ENCODE assay signal across 25 mouse cellular contexts in the genomic region with DNA sequence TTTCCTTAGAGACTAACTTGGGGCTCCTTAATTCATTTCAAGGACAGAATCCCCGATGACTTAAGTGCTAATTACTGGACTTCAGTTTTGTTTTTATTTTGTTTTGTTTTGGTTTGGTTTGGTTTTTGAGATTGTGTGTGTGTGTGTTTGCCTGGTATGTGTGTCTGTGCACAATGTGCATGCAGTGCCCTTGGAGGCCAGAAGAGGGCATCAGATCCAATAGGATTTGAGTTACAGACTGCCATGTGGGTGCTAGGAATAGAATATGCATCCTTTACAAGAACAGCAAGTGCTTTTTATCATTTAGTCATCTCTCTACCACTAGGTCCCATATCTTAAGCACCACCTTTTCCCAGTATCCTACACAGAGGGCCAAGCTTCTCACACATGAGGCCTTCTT. TPM values are rescaled to one million over a fixed set of nuclear protein-coding genes. Genes with fewer than 3 reads are reported as not detected.
DNase-seq lines count a peak whose midpoint lies in the region; ATAC-seq and TF ChIP-seq lines count a peak whose summit lies in the region.
"Had no signal": no experiment of that assay in that cellular context is flagged by ENCODE, and none has a peak within 500 bp of the region (broad histone marks: within the 10 kb centered on the region; RNA-seq: fewer than 3 reads in every experiment).

No protein-coding gene starts in this region.

- no peaks in the 10 kb centered on the region for H3K27me3 ChIP-seq in kidney, postnatal 0 days (ENCODE audit: insufficient read depth, low read length)
- H3K27me3 ChIP-seq in lung, embryonic 14.5 days (ENCODE audit: insufficient read depth, low read length), result no peaks in the 10 kb centered on the region
- no peaks in the 10 kb centered on the region for H3K27me3 ChIP-seq in MEL (ENCODE audit: control insufficient read depth in 1 of 2, insufficient read depth in 2 of 2, low read length in 2 of 2)
- H3K27me3 ChIP-seq: embryonic facial prominence, embryonic 15.5 days; heart, embryonic 13.5 days; hindbrain, embryonic 13.5 days; liver, embryonic 15.5 days; midbrain, embryonic 12.5 days; stomach, embryonic 15.5 days had no signal

- no peaks in the 10 kb centered on the region for H3K36me3 ChIP-seq in kidney, postnatal 0 days (ENCODE audit: insufficient read depth, low read length)
- no peaks in the 10 kb centered on the region for H3K36me3 ChIP-seq in lung, embryonic 14.5 days (ENCODE audit: insufficient read depth)
- H3K36me3 ChIP-seq in MEL (ENCODE audit: control insufficient read depth in 1 of 2, insufficient read depth in 2 of 2, low read length in 2 of 2), result no peaks in the 10 kb centered on the region
- H3K36me3 ChIP-seq: embryonic facial prominence, embryonic 15.5 days; heart, embryonic 13.5 days; hindbrain, embryonic 13.5 days; liver, embryonic 15.5 days; midbrain, embryonic 12.5 days; stomach, embryonic 15.5 days had no signal

- TF ChIP-seq EP300 in MEL (IDR thresholded peaks at IDR 0.05; ENCODE audit: low read depth in 1 of 2, low read length in 2 of 2), result no peak

- TF ChIP-seq POLR2A in MEL (IDR thresholded peaks at IDR 0.05; ENCODE audit: control insufficient read depth in 1 of 2, insufficient read depth in 1 of 2, low read depth in 1 of 2, low read length in 2 of 2, poor library complexity in 1 of 2), result no peak

- H3K9me3 ChIP-seq in kidney, postnatal 0 days (replicated peaks; ENCODE audit: low read length), result no peaks in the 10 kb centered on the region
- no peaks in the 10 kb centered on the region; the same call in 1 of the 2 replicates for H3K9me3 ChIP-seq in lung, embryonic 14.5 days (ENCODE audit: low read depth, low read length)
- H3K9me3 ChIP-seq in MEL (replicated peaks; ENCODE audit: insufficient read depth, low read length), result no peaks in the 10 kb centered on the region
- H3K9me3 ChIP-seq: embryonic facial prominence, embryonic 15.5 days; hindbrain, embryonic 13.5 days; midbrain, embryonic 12.5 days; stomach, embryonic 15.5 days had no signal

- no peak overlapping the region for H3K27ac ChIP-seq in kidney, postnatal 0 days
- no peak overlapping the region for H3K27ac ChIP-seq in lung, embryonic 14.5 days (ENCODE audit: low read depth)
- H3K27ac ChIP-seq in MEL (ENCODE audit: control insufficient read depth, low read depth, low read length), result no peak overlapping the region
- H3K27ac ChIP-seq: embryonic facial prominence, embryonic 15.5 days; heart, embryonic 13.5 days; hindbrain, embryonic 13.5 days; liver, embryonic 15.5 days; midbrain, embryonic 12.5 days; stomach, embryonic 15.5 days had no signal

- DNase-seq in kidney, postnatal 0 days (ENCODE audit: low spot score), result no peak
- no peak for DNase-seq in kidney, adult 18-20 months
- no peak for DNase-seq in lung, embryonic 14.5 days
- DNase-seq in lung, postnatal 36 days, result no peak
- DNase-seq in MEL (ENCODE audit: low read depth, low spot score), result no peak
- DNase-seq in thymus, postnatal 0 days (ENCODE audit: low spot score), result no peak
- DNase-seq: adrenal gland, postnatal 14 days; cerebellum, adult 2 months; gastrocnemius, postnatal 10 days; heart, adult 18-20 months; heart, postnatal 14 days; kidney, postnatal 4 days; layer of hippocampus, adult 9-11 months; lung, postnatal 14 days; thymus, adult 18-20 months; thymus, postnatal 4 days had no signal

- 0 out of 2 replicates have a peak, but pooled peaks have one; percentile 12 for TF ChIP-seq CTCF in kidney, postnatal 0 days (IDR thresholded peaks at IDR 0.05; ENCODE audit: low read depth)
- TF ChIP-seq CTCF in lung, embryonic 14.5 days (IDR thresholded peaks at IDR 0.05; ENCODE audit: low read depth), result peak; percentile 21; the same call in 1 of the 2 replicates
- peak; percentile 32 to 42 (median 35) for TF ChIP-seq CTCF in MEL (IDR thresholded peaks at IDR 0.05 in 2 of 3, conservative IDR thresholded peaks at IDR 0.05 in 1 of 3; ENCODE audit: control insufficient read depth in 1 of 3, insufficient read depth in 1 of 3, low read depth in 2 of 3, low read length in 3 of 3, poor library complexity in 1 of 3, severe bottlenecking in 1 of 3)

- H3K4me3 ChIP-seq in kidney, postnatal 0 days (replicated peaks; ENCODE audit: low read depth, low read length), result no peak overlapping the region
- H3K4me3 ChIP-seq in lung, embryonic 14.5 days (ENCODE audit: low read depth, low read length), result no peak overlapping the region
- H3K4me3 ChIP-seq in MEL (ENCODE audit: control insufficient read depth in 1 of 2, insufficient read depth in 1 of 2, low read depth in 2 of 2, low read length in 2 of 2), result no peak overlapping the region
- H3K4me3 ChIP-seq: embryonic facial prominence, embryonic 15.5 days; heart, embryonic 13.5 days; hindbrain, embryonic 13.5 days; liver, embryonic 15.5 days; midbrain, embryonic 12.5 days; stomach, embryonic 15.5 days had no signal

- no peak for ATAC-seq in kidney, postnatal 0 days (replicated peaks; ENCODE audit: low FRiP score, low read depth)
- ATAC-seq in lung, embryonic 14.5 days (ENCODE audit: insufficient read depth), result no peak
- ATAC-seq in frontal cortex, adult (ENCODE audit: low TSS enrichment), result no peak
- ATAC-seq: forebrain, embryonic 14.5 days; inflammation-experienced regulatory T-cells, adult 6 months had no signal

- H3K4me1 ChIP-seq in kidney, postnatal 0 days (replicated peaks; ENCODE audit: insufficient read depth, low read length), result 0 out of 2 replicates have a peak, but pooled peaks cover 3% of the 10 kb centered on the region
- no peaks in the 10 kb centered on the region for H3K4me1 ChIP-seq in lung, embryonic 14.5 days (ENCODE audit: insufficient read depth)
- 0 out of 4 replicates have a peak, but pooled peaks cover 0 to 6% of the 10 kb centered on the region in 2 experiments for H3K4me1 ChIP-seq in MEL (ENCODE audit: control insufficient read depth in 1 of 2, insufficient read depth in 2 of 2, low read length in 2 of 2)
- H3K4me1 ChIP-seq: embryonic facial prominence, embryonic 15.5 days; hindbrain, embryonic 13.5 days; midbrain, embryonic 12.5 days had no signal

- H3K4me2 ChIP-seq in kidney, postnatal 0 days (ENCODE audit: low read length), result no peak overlapping the region
- no peak overlapping the region for H3K4me2 ChIP-seq in lung, embryonic 14.5 days
- H3K4me2 ChIP-seq: embryonic facial prominence, embryonic 15.5 days; heart, embryonic 13.5 days; hindbrain, embryonic 13.5 days; liver, embryonic 15.5 days; midbrain, embryonic 12.5 days; stomach, embryonic 15.5 days had no signal

- no peaks in the 10 kb centered on the region for H3K79me2 ChIP-seq in MEL (ENCODE audit: control insufficient read depth, insufficient read depth, low read length, poor library complexity)

- TF ChIP-seq RAD21 in MEL (IDR thresholded peaks at IDR 0.05; ENCODE audit: low read depth, low read length), result no peak

- no peak overlapping the region for H3K9ac ChIP-seq in kidney, postnatal 0 days (ENCODE audit: low read depth, low read length)
- H3K9ac ChIP-seq in lung, embryonic 14.5 days, result no peak overlapping the region
- no peak overlapping the region for H3K9ac ChIP-seq in MEL (ENCODE audit: control insufficient read depth, low read depth, low read length, poor library complexity, severe bottlenecking)
- H3K9ac ChIP-seq: embryonic facial prominence, embryonic 15.5 days; heart, embryonic 13.5 days; hindbrain, embryonic 13.5 days; liver, embryonic 15.5 days; midbrain, embryonic 12.5 days; stomach, embryonic 15.5 days had no signal

- 95% methylated on average over 1 of the region's 1 CpGs for WGBS in kidney, postnatal 0 days
- 90% methylated on average over 1 of the region's 1 CpGs for WGBS in lung, embryonic 14.5 days

TF ChIP-seq in MEL, 35 proteins besides CTCF, POLR2A, EP300 and RAD21 (continues in another document):
- TF ChIP-seq POLR2AphosphoS5 (IDR thresholded peaks at IDR 0.05; ENCODE audit: borderline replicate concordance, low read depth, low read length) (no peak), ETS1 (IDR thresholded peaks at IDR 0.05; ENCODE audit: low read depth, low read length) (no peak), MAX (IDR thresholded peaks at IDR 0.05; ENCODE audit: low read length) (no peak), ZKSCAN1 (IDR thresholded peaks at IDR 0.05; ENCODE audit: low read depth, low read length) (no peak), ZNF384 (IDR thresholded peaks at IDR 0.05; ENCODE audit: low read depth, low read length) (no peak), CHD1 (IDR thresholded peaks at IDR 0.05; ENCODE audit: low read depth, low read length) (no peak), E2F4 (IDR thresholded peaks at IDR 0.05; ENCODE audit: borderline replicate concordance, low read depth, low read length) (no peak), ZMIZ1 (IDR thresholded peaks at IDR 0.05; ENCODE audit: low read depth, low read length) (no peak), RCOR1 (IDR thresholded peaks at IDR 0.05; ENCODE audit: low read depth, low read length) (no peak), SMC3 (IDR thresholded peaks at IDR 0.05; ENCODE audit: low read depth, low read length) (no peak), MYC (IDR thresholded peaks at IDR 0.05; ENCODE audit: low read depth, low read length) (no peak), BHLHE40 (IDR thresholded peaks at IDR 0.05; ENCODE audit: borderline replicate concordance, low read depth, low read length) (no peak), CHD2 (IDR thresholded peaks at IDR 0.05; ENCODE audit: low read length) (no peak), ZC3H11A (IDR thresholded peaks at IDR 0.05; ENCODE audit: low read depth, low read length) (no peak), TAL1 (IDR thresholded peaks at IDR 0.05; ENCODE audit: low read length) (no peak), POLR2AphosphoS2 (IDR thresholded peaks at IDR 0.05; ENCODE audit: low read length) (no peak), KAT2A (conservative IDR thresholded peaks at IDR 0.05; ENCODE audit: low read depth, low read length) (no peak)

RNA-seq across cellular contexts. Expression of a gene that starts 15.5 kb away (rescaled TPM):
- 6.3 and 6.5 TPM in 2 replicates for polyA plus RNA-seq in kidney, postnatal 0 days (2015; fragmentation: Nextera tagmentation; extraction: Ambion mirVana)
- polyA plus RNA-seq in lung, embryonic 14.5 days (2014; fragmentation: Nextera tagmentation; extraction: Ambion mirVana), result 6.9 and 8.0 TPM in 2 replicates
- 12.0 and 13.6 TPM in 2 replicates for total RNA-seq in MEL (2012; rRNA removed)
- 10 to 100 TPM in 1 of 2 experiments, not detected in 1; 19.6 TPM for polyA plus RNA-seq in MEL (2012; ENCODE audit: insufficient read depth in 1 of 2, insufficient read length in 2 of 2, low read depth in 1 of 2, low replicate concordance in 2 of 2, missing spikeins in 1 of 2)
- 4.6 and 5.1 TPM in 2 replicates for polyA plus RNA-seq in thymus, postnatal 0 days (2015; fragmentation: Nextera tagmentation; extraction: Ambion mirVana)

RNA-seq across cellular contexts. Expression of a gene that starts 19.8 kb away (rescaled TPM):
- polyA plus RNA-seq in kidney, postnatal 0 days (2015; fragmentation: Nextera tagmentation; extraction: Ambion mirVana), result 2.3 and 2.7 TPM in 2 replicates
- 6.6 and 8.3 TPM in 2 replicates for polyA plus RNA-seq in lung, embryonic 14.5 days (2014; fragmentation: Nextera tagmentation; extraction: Ambion mirVana)
- 3.9 and 4.3 TPM in 2 replicates for total RNA-seq in MEL (2012; rRNA removed)
- polyA plus RNA-seq in MEL (2012; ENCODE audit: insufficient read depth in 1 of 2, insufficient read length in 2 of 2, low read depth in 1 of 2, low replicate concordance in 2 of 2, missing spikeins in 1 of 2), result 1 to 10 TPM in 1 of 2 experiments, not detected in 1; 8.3 TPM
- polyA plus RNA-seq in thymus, postnatal 0 days (2015; fragmentation: Nextera tagmentation; extraction: Ambion mirVana), result 0.95 and 1.1 TPM in 2 replicates
